In genomic region chr13:33956571-33957421, GRCm38 (mm10) we compare ENCODE assay signal across 1 mouse cellular context.
A peak's percentile ranks its signal among the peaks of the same experiment; 100 is the strongest.
TF ChIP-seq lines count a peak whose summit lies in the region.

No protein-coding gene starts in this region.

TF ChIP-seq in CH12.LX, 34 proteins besides CTCF, POLR2A, EP300 and RAD21:
- TF ChIP-seq SMC3 (IDR thresholded peaks at IDR 0.05; ENCODE audit: low read depth, low read length) (peak; percentile 74), ZKSCAN1 (IDR thresholded peaks at IDR 0.05; ENCODE audit: borderline replicate concordance, low read depth, low read length) (no peak), NELFE (IDR thresholded peaks at IDR 0.05; ENCODE audit: low read depth, low read length) (no peak), KAT2A (IDR thresholded peaks at IDR 0.05; ENCODE audit: insufficient replicate concordance, low read length) (no peak)
